ENCODE assay signal across 8 mouse cellular contexts in genomic region chr11:87448081-87448475, GRCm38 (mm10). TPM values are rescaled to one million over a fixed set of nuclear protein-coding genes. Genes with fewer than 3 reads are reported as not detected.
DNase-seq lines count a peak whose midpoint lies in the region; ATAC-seq and TF ChIP-seq lines count a peak whose summit lies in the region.
"Not testable (repeated sequence)": the region's sequence is repeated elsewhere in the genome, so short reads cannot be mapped to it uniquely, and the experiment has no call there.

No protein-coding gene starts in this region.

- not testable (repeated sequence) for TF ChIP-seq POLR2A in liver, adult 2 months (IDR thresholded peaks at IDR 0.05; ENCODE audit: extremely low read depth, insufficient read depth, low read length)

- H3K9ac ChIP-seq in heart, embryonic 13.5 days = peak overlapping the region; percentile 80
- not testable (repeated sequence) for H3K9ac ChIP-seq in kidney, postnatal 0 days (ENCODE audit: low read depth, low read length)
- peak overlapping the region; percentile 40; the same call in 1 of the 2 replicates for H3K9ac ChIP-seq in liver, adult 2 months (ENCODE audit: low read depth, low read length)

- H3K27me3 ChIP-seq in heart, embryonic 13.5 days (replicated peaks); kidney, postnatal 0 days (ENCODE audit: insufficient read depth, low read length); liver, adult 2 months (ENCODE audit: control insufficient read depth, insufficient read depth, low read length): not testable (repeated sequence)

- H3K9me3 ChIP-seq in heart, embryonic 13.5 days; kidney, postnatal 0 days (replicated peaks; ENCODE audit: low read length): not testable (repeated sequence)

- not testable (repeated sequence) for H3K4me1 ChIP-seq in brown adipose tissue, adult 24 weeks (ENCODE audit: control insufficient read depth, insufficient read depth, insufficient read length, low read length); kidney, postnatal 0 days (replicated peaks; ENCODE audit: insufficient read depth, low read length); liver, adult 2 months (ENCODE audit: control insufficient read depth, insufficient read depth, low read length)
- H3K4me1 ChIP-seq in heart, embryonic 13.5 days = peaks cover 17% of the 10 kb centered on the region

- peak overlapping the region; percentile 55 for H3K4me3 ChIP-seq in brown adipose tissue, adult 24 weeks (ENCODE audit: insufficient read depth, low read depth, low read length)
- H3K4me3 ChIP-seq in heart, embryonic 13.5 days = peak overlapping the region; percentile 50
- H3K4me3 ChIP-seq in kidney, postnatal 0 days (replicated peaks; ENCODE audit: low read depth, low read length) = peak overlapping the region; percentile 22; the same call in 1 of the 2 replicates
- H3K4me3 ChIP-seq in liver, adult 2 months (ENCODE audit: insufficient read depth, low read depth, low read length) = peak overlapping the region; percentile 6; the same call in 1 of the 2 replicates

- not testable (repeated sequence) for TF ChIP-seq CTCF in kidney, postnatal 0 days (IDR thresholded peaks at IDR 0.05; ENCODE audit: low read depth); liver, adult 2 months (IDR thresholded peaks at IDR 0.05; ENCODE audit: low read depth, low read length)

- not testable (repeated sequence) for H3K27ac ChIP-seq in brown adipose tissue, adult 24 weeks (replicated peaks; ENCODE audit: low read depth, low read length)
- H3K27ac ChIP-seq in heart, embryonic 13.5 days (replicated peaks) = peak overlapping the region; percentile 54
- peak overlapping the region; percentile 36; the same call in 1 of the 2 replicates for H3K27ac ChIP-seq in kidney, postnatal 0 days
- H3K27ac ChIP-seq in liver, adult 2 months (replicated peaks; ENCODE audit: insufficient read depth, low read depth, low read length) = 0 out of 2 replicates have a peak overlapping the region, but pooled peaks have one; percentile 7

- H3K79me2 ChIP-seq in liver, adult 2 months (ENCODE audit: control insufficient read depth, insufficient read depth, low read length) = not testable (repeated sequence)

- peak overlapping the region; percentile 78 for H3K4me2 ChIP-seq in heart, embryonic 13.5 days
- peak overlapping the region; percentile 61 for H3K4me2 ChIP-seq in kidney, postnatal 0 days (ENCODE audit: low read length)

- peak; percentile 95 for ATAC-seq in heart, embryonic 13.5 days (ENCODE audit: extremely low read depth, insufficient number of reproducible peaks, low FRiP score, low TSS enrichment)
- peak; percentile 95 for ATAC-seq in kidney, postnatal 0 days (replicated peaks; ENCODE audit: low FRiP score, low read depth)
- peak; percentile 98 for ATAC-seq in monocyte, adult 5-6 weeks (replicated peaks; ENCODE audit: insufficient number of reproducible peaks, low FRiP score, low TSS enrichment, poor library complexity, severe bottlenecking)

- H3K36me3 ChIP-seq in heart, embryonic 13.5 days; kidney, postnatal 0 days (ENCODE audit: insufficient read depth, low read length); liver, adult 2 months (ENCODE audit: control insufficient read depth, insufficient read depth, low read length): not testable (repeated sequence)

- peak; percentile 78 for DNase-seq in CD4-positive helper T cell, adult 2 months (ENCODE audit: low read depth, low spot score)
- peak; percentile 33 for DNase-seq in fibroblast of lung, adult 2 months (ENCODE audit: low read depth)
- DNase-seq in kidney, postnatal 0 days (ENCODE audit: low spot score) = peak; percentile 76
- DNase-seq in liver, adult 2 months (ENCODE audit: extremely low read depth, low read depth, low spot score) = peak; percentile 80
- DNase-seq in spleen, postnatal 36 days (ENCODE audit: low spot score in 2 of 2) = peak; percentile 95 to 96

- under 1% methylated on average over 34 of the region's 34 CpGs for WGBS in heart, embryonic 13.5 days
- WGBS in kidney, postnatal 0 days = 0% methylated on average over 31 of the region's 34 CpGs
- WGBS in liver, adult 2 months = 1% methylated on average over 34 of the region's 34 CpGs

RNA-seq across cellular contexts. Expression of gene Tex14, which starts 43.2 kb away (rescaled TPM):
- not detected in 2 replicates for polyA plus RNA-seq in brown adipose tissue, adult 24 weeks (2012; ENCODE audit: insufficient read depth, insufficient read length, missing spikeins)
- polyA plus RNA-seq in heart, embryonic 13.5 days (2015; fragmentation: Nextera tagmentation; extraction: Ambion mirVana) = 0.28 and 0.47 TPM in 2 replicates
- 0.55 and 0.57 TPM in 2 replicates for polyA plus RNA-seq in kidney, postnatal 0 days (2015; fragmentation: Nextera tagmentation; extraction: Ambion mirVana)
- total RNA-seq in liver, adult 2 months (2014; rRNA removed) = 0.07 and 0.28 TPM in 2 replicates
- 0.02 TPM in 1 of 2 replicates, not detected in the other for polyA plus RNA-seq in liver, adult 2 months (2012; rRNA removed)
- total RNA-seq in monocyte, adult 5-6 weeks (2017) = 3.7 to 4.4 TPM in 2 of 3 replicates, not detected in the other

RNA-seq across cellular contexts. Expression of gene Rad51c, which starts 43.3 kb away (rescaled TPM):
- polyA plus RNA-seq in brown adipose tissue, adult 24 weeks (2012; ENCODE audit: insufficient read depth, insufficient read length, missing spikeins) = 0.54 TPM in 1 of 2 replicates, not detected in the other
- 9.7 and 9.9 TPM in 2 replicates for polyA plus RNA-seq in heart, embryonic 13.5 days (2015; fragmentation: Nextera tagmentation; extraction: Ambion mirVana)
- 3.5 and 4.7 TPM in 2 replicates for polyA plus RNA-seq in kidney, postnatal 0 days (2015; fragmentation: Nextera tagmentation; extraction: Ambion mirVana)
- total RNA-seq in liver, adult 2 months (2014; rRNA removed) = 0.28 and 0.67 TPM in 2 replicates
- polyA plus RNA-seq in liver, adult 2 months (2012; rRNA removed) = 0.16 and 0.32 TPM in 2 replicates
- 2.6 to 6.8 TPM (median 6.5 TPM) in 3 replicates for total RNA-seq in monocyte, adult 5-6 weeks (2017)

Comparison
In these comparisons a context has a peak if more than half of its experiments do, and no peak if none do; other contexts are left out.
1. DNase-seq: peak in every context shown above with its lines; median percentile 96 in spleen, postnatal 36 days; 80 in liver, adult 2 months; 78 in CD4-positive helper T cell, adult 2 months; 76 in kidney, postnatal 0 days; 33 in fibroblast of lung, adult 2 months.